ENCODE assay signal across 11 mouse cellular contexts in the genomic region with DNA sequence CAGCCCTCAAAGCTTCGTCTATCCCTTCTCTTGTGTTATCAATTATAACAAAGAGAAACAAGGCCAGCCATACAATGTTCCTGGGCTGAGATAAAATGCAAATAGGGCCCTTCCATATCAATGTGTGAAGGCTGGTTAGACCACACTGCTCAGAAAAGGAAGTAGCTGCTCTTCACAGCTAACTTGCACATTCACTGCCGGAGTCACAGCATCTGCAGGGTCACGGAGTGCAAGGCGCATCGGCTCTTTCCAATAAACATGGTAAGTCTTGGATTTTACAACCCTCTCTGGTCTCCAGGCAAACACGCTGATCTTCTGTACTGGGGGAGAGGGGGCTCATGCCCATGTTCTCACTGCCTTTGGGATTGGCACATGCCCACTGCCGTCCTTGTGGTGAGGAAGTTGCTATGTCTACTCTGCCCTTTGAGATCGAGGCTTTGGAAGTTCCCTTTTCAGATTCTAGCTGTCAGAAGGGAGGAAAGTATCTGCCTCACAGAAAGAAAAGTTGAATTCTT. TPM values are rescaled to one million over a fixed set of nuclear protein-coding genes. Genes with fewer than 3 reads are reported as not detected.
A peak's percentile ranks its signal among the peaks of the same experiment; 100 is the strongest.
DNase-seq lines count a peak whose midpoint lies in the region; ATAC-seq lines count a peak whose summit lies in the region.
"Had no signal": no experiment of that assay in that cellular context is flagged by ENCODE, and none has a peak within 500 bp of the region (broad histone marks: within the 10 kb centered on the region; RNA-seq: fewer than 3 reads in every experiment).

A gene (plus strand): TSS at position 201 of the 515 bp plus-strand sequence.

- 74% methylated on average over 8 of the region's 8 CpGs for WGBS in heart, embryonic 11.5 days (ENCODE audit: insufficient replicate concordance)
- WGBS in neural tube, embryonic 15.5 days: 86% methylated on average over 8 of the region's 8 CpGs

- H3K27ac ChIP-seq in heart, embryonic 11.5 days (ENCODE audit: low read depth, low read length): no peak within 1 kb of the TSS
- no peak within 1 kb of the TSS for H3K27ac ChIP-seq in neural tube, embryonic 15.5 days (replicated peaks)

- H3K9me3 ChIP-seq in heart, embryonic 11.5 days (replicated peaks; ENCODE audit: control insufficient read depth, low read length): no peaks in the 10 kb centered on the region
- H3K9me3 ChIP-seq in megakaryocyte, embryonic 14.5 days: no peaks in the 10 kb centered on the region
- no peaks in the 10 kb centered on the region for H3K9me3 ChIP-seq in neural tube, embryonic 15.5 days (replicated peaks)

- no peak within 1 kb of the TSS for H3K9ac ChIP-seq in heart, embryonic 11.5 days (ENCODE audit: low read depth, low read length)
- H3K9ac ChIP-seq in neural tube, embryonic 15.5 days (replicated peaks): no peak within 1 kb of the TSS
- H3K9ac ChIP-seq: lung, embryonic 14.5 days had no signal

- H3K4me1 ChIP-seq in heart, embryonic 11.5 days (ENCODE audit: control insufficient read depth, insufficient read depth, low read length): no peaks in the 10 kb centered on the region
- peaks cover 79% of the 10 kb centered on the region for H3K4me1 ChIP-seq in megakaryocyte, embryonic 14.5 days
- no peaks in the 10 kb centered on the region for H3K4me1 ChIP-seq in neural tube, embryonic 15.5 days

- no peaks in the 10 kb centered on the region for H3K36me3 ChIP-seq in heart, embryonic 11.5 days (ENCODE audit: control insufficient read depth, insufficient read depth, low read length)
- H3K36me3 ChIP-seq in megakaryocyte, embryonic 14.5 days (replicated peaks; ENCODE audit: low read length): peaks cover 35% of the 10 kb centered on the region
- H3K36me3 ChIP-seq in neural tube, embryonic 15.5 days: no peaks in the 10 kb centered on the region

- no peaks in the 10 kb centered on the region for H3K27me3 ChIP-seq in heart, embryonic 11.5 days (ENCODE audit: control insufficient read depth, insufficient read depth, low read length)
- no peaks in the 10 kb centered on the region for H3K27me3 ChIP-seq in megakaryocyte, embryonic 14.5 days (replicated peaks)
- no peaks in the 10 kb centered on the region for H3K27me3 ChIP-seq in neural tube, embryonic 15.5 days (replicated peaks)

- no peak within 1 kb of the TSS for H3K4me2 ChIP-seq in heart, embryonic 11.5 days
- H3K4me2 ChIP-seq in neural tube, embryonic 15.5 days: no peak within 1 kb of the TSS
- H3K4me2 ChIP-seq: lung, embryonic 14.5 days had no signal

- no peak for ATAC-seq in heart, embryonic 11.5 days (replicated peaks; ENCODE audit: insufficient number of reproducible peaks, low FRiP score, low TSS enrichment)
- no peak for ATAC-seq in neural tube, embryonic 15.5 days (ENCODE audit: low FRiP score)

- DNase-seq in heart, adult 18-20 months: peak; percentile 24 to 26
- peak; percentile 91 for DNase-seq in MEL-GATA-1-ER (ENCODE audit: extremely low read depth, low read depth)
- DNase-seq in heart, adult 9 months (ENCODE audit: low spot score in 2 of 2): peak; percentile 6 to 13
- DNase-seq in ovary, postnatal 36 days (ENCODE audit: low spot score): no peak
- DNase-seq in cerebellum, adult 18-20 months: no peak
- DNase-seq: B cell, adult 2 months; cerebellum, adult 11 months; lung, embryonic 14.5 days had no signal

- no peak within 1 kb of the TSS for H3K4me3 ChIP-seq in heart, embryonic 11.5 days (ENCODE audit: low read depth, low read length)
- peak within 1 kb of the TSS; percentile 97 for H3K4me3 ChIP-seq in megakaryocyte, embryonic 14.5 days (replicated peaks)
- no peak within 1 kb of the TSS for H3K4me3 ChIP-seq in neural tube, embryonic 15.5 days (replicated peaks)

RNA-seq across cellular contexts. Expression of the gene that starts here (rescaled TPM):
- 10 to 100 TPM; 19.8 to 34.3 TPM for total RNA-seq in heart, adult 18-20 months (2021)
- 3.7 and 4.6 TPM in 2 replicates for polyA plus RNA-seq in heart, embryonic 11.5 days (2014; fragmentation: Nextera tagmentation; extraction: Ambion mirVana)
- polyA plus RNA-seq in megakaryocyte, embryonic 14.5 days (2012; ENCODE audit: insufficient read depth, low replicate concordance): 1,175 and 2,699 TPM in 2 replicates
- 4.0 and 16.1 TPM in 2 replicates for polyA plus RNA-seq in neural tube, embryonic 15.5 days (2015; fragmentation: Nextera tagmentation; extraction: Ambion mirVana)

Comparison
In these comparisons a context has a peak if more than half of its experiments do, and no peak if none do; other contexts are left out.
1. RNA of the gene that starts here (polyA plus RNA-seq): 1,175 to 2,699 TPM in megakaryocyte, embryonic 14.5 days; 3.7 to 4.6 TPM in heart, embryonic 11.5 days and 4.0 to 16.1 TPM in neural tube, embryonic 15.5 days; every median in the first group is over 10 times any median in the second.
2. DNase-seq: peak in heart, adult 18-20 months (2 of 2), MEL-GATA-1-ER (single experiment) and heart, adult 9 months (2 of 2); none in ovary, postnatal 36 days (single experiment) and cerebellum, adult 18-20 months (0 of 2).